Mouse (Mus musculus): ENCODE measurements at regions not wholly inside any gene's neighbourhood (a gene's known extent, or its start where the extent isn't known, plus 50 kb on each side); places are given as distances from the start of the nearest gene placed in this dataset.

- DNase-seq, result peak; percentile 50 to 62
These were observed 57.0 kb downstream of the Rgs2 start for GRCm38 (mm10) chr1:143946933-143947332.

GRCm38 (mm10) chr1:143941465-143941864 lies 62.5 kb downstream of the Rgs2 start:
- DNase-seq, result peak; percentile 64 to 77

GRCm38 (mm10) chr1:143939511-143939910 lies 64.5 kb downstream of the Rgs2 start:
- peak; percentile 50 to 51 for DNase-seq

- DNase-seq, result peak in 1 of 2 experiments; percentile 3
These were observed 65.4 kb downstream of the Rgs2 start for GRCm38 (mm10) chr1:143938569-143938968.

GRCm38 (mm10) chr1:143930798-143931197 lies 73.2 kb downstream of the Rgs2 start:
- DNase-seq, result no peak

GRCm38 (mm10) chr1:143929567-143930165 lies 74.3 kb downstream of the Rgs2 start:
- DNase-seq, result no peak

GRCm38 (mm10) chr1:143922499-143922898 lies 81.5 kb downstream of the Rgs2 start:
- no peak for DNase-seq

- DNase-seq, result no peak
These were observed 83.7 kb downstream of the Rgs2 start for GRCm38 (mm10) chr1:143920256-143920655.

- no peak for DNase-seq
These were observed 85.0 kb downstream of the Rgs2 start for GRCm38 (mm10) chr1:143918949-143919348.

GRCm38 (mm10) chr1:143918146-143918774 lies 85.7 kb downstream of the Rgs2 start:
- peak in 1 of 2 experiments; percentile 13 for DNase-seq

GRCm38 (mm10) chr1:143917623-143918022 lies 86.3 kb downstream of the Rgs2 start:
- DNase-seq, result peak; percentile 62 to 67

- DNase-seq, result no peak
These were observed 87.4 kb downstream of the Rgs2 start for GRCm38 (mm10) chr1:143916587-143916986.

- DNase-seq, result no peak
These were observed 91.4 kb downstream of the Rgs2 start for GRCm38 (mm10) chr1:143912586-143912985.

GRCm38 (mm10) chr1:143911230-143911629 lies 92.7 kb downstream of the Rgs2 start:
- no peak for DNase-seq

- no peak for DNase-seq
These were observed 93.4 kb downstream of the Rgs2 start for GRCm38 (mm10) chr1:143910530-143910929.

GRCm38 (mm10) chr1:143907312-143907711 lies 96.6 kb downstream of the Rgs2 start:
- no peak for DNase-seq

- no peak for DNase-seq
These were observed 97.1 kb downstream of the Rgs2 start for GRCm38 (mm10) chr1:143906881-143907280.

- peak; percentile 63 to 78 for DNase-seq
These were observed 100.0 kb downstream of the Rgs2 start for GRCm38 (mm10) chr1:143903985-143904384.

- peak in 1 of 2 experiments; percentile 7 for DNase-seq
These were observed 100.7 kb downstream of the Rgs2 start for GRCm38 (mm10) chr1:143903234-143903633.

- DNase-seq, result no peak
These were observed 102.6 kb downstream of the Rgs2 start for GRCm38 (mm10) chr1:143901127-143901920.

GRCm38 (mm10) chr1:143888510-143888909 lies 111.4 kb downstream of the Uchl5 start:
- no peak for DNase-seq

- no peak for DNase-seq
These were observed 111.0 kb downstream of the Uchl5 start for GRCm38 (mm10) chr1:143888065-143888464.

GRCm38 (mm10) chr1:143886014-143886413 lies 108.9 kb downstream of the Uchl5 start:
- DNase-seq, result no peak

- no peak for DNase-seq
These were observed 104.1 kb downstream of the Uchl5 start for GRCm38 (mm10) chr1:143881192-143881591.

All from cerebellum, postnatal 10 days (tissue).